Mouse (Mus musculus) 416B (cell line): Measurements from ENCODE around the gene Fndc8.

Experiments used
- DNase-seq: peaks from one replicate; pipeline ENCODE4 v3.0.0; 2011; ENCODE audit warnings: low read depth

Gene Fndc8

GRCm38 (mm10) chr11:82869506-82870172 is 22.3 kb upstream of the Fndc8 start:
- DNase-seq, result no peak

- DNase-seq, result peak; percentile 96
Measured at GRCm38 (mm10) chr11:82870173-82871030, 21.5 kb upstream of the Fndc8 start.

- peak; percentile 92 for DNase-seq
Measured at GRCm38 (mm10) chr11:82871031-82871446, 20.9 kb upstream of the Fndc8 start, which contains the start of gene Rffl. TSS of gene Rffl (minus strand) at chr11:82871210.

- no peak for DNase-seq
Measured at GRCm38 (mm10) chr11:82874924-82875323, 17.0 kb upstream of the Fndc8 start.

GRCm38 (mm10) chr11:82875631-82876030 is 16.3 kb upstream of the Fndc8 start:
- DNase-seq, result no peak

GRCm38 (mm10) chr11:82877726-82878344 is 14.1 kb upstream of the Fndc8 start:
- DNase-seq, result no peak

- DNase-seq, result no peak
Measured at GRCm38 (mm10) chr11:82883180-82883579, 8.7 kb upstream of the Fndc8 start.

- peak; percentile 55 for DNase-seq
Measured at GRCm38 (mm10) chr11:82886559-82886958, 5.4 kb upstream of the Fndc8 start.

GRCm38 (mm10) chr11:82888491-82888946 is 3.4 kb upstream of the Fndc8 start:
- DNase-seq, result no peak

DNA sequence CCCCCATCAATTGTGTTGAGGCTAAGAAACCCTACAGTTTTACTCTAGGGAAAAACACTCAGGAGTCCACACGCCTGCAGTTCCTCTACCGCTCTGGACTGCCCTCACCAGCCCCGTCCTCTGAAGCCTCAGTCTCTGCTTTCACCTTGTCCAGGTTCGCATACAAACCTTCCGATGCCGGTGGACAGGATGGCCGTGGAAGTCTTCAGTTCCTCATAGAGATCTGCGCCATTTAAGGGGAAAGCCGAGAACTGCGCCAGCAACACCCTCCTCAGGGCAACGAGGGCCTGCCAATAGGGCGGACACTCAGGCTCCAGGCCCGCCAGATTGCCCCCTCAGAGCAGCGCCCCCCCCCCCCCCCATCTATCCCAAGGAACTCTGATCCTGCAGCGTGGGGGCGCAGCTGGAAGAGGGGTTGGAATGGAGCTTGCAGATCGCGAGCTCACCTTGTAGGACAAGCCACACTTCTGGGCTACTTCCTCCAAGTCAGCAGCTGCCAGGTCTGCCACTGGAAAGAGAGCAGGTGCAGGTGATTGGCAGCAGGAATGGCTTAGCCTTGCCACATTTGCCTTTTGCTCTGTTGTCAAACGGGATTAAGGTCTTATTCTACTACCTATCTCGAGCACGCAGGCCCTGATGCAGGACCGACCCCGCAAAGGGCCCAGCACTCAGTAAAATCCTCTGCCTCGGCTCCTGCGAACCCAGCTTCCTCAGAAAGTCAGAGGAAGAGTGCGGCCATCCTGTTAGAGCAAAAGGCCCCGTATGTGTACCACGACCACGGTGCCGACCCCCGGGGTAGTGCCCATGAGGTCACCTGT is 2.2 kb upstream of the Fndc8 start:
- peak; percentile 54 for DNase-seq

DNA sequence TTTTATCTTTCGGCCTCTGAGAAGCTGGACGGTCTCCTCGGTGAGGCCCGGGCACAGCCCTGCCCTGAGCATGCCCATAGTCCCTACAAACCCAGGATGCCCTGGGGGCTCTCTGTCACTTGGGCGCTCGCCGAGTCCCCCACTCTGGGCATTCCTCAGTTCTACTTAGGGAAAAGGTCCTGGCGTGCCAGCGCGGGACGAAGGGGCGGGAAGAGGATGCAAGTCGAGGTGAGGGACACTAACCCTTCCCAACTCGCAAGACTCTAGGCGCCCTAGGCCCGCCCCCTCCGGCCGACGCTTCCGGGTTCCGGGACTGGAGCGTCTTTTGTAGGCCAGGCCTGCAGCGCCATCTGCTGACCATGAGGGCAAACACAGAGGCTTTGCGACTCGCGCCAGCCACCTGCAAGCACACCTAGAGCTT is 1.6 kb upstream of the Fndc8 start, which contains the start of gene Rad51d:
TSS of gene Rad51d (minus strand) at position 273 of the 421 bp plus-strand sequence.
- peak; percentile 95 for DNase-seq

DNA sequence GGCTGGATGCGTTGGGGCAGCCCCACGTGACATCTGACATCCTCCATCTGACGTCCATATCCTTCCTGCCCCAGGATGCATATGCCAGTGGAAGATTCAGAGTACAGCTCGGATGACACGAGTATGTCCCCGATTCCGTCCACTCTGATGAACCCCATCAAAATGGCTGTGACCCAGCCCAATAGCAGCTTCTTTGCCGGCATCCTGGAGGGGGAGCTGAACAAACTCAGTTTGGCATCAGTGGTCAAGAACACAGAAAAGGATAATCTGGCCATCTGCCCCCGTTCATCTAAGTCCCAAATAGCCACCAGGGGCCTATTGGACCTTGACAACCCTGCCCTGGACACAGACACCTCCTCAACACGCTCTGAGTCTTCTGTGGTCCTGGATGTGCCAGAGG is 5.6 kb downstream of the Fndc8 start:
- DNase-seq, result peak; percentile 32

DNA sequence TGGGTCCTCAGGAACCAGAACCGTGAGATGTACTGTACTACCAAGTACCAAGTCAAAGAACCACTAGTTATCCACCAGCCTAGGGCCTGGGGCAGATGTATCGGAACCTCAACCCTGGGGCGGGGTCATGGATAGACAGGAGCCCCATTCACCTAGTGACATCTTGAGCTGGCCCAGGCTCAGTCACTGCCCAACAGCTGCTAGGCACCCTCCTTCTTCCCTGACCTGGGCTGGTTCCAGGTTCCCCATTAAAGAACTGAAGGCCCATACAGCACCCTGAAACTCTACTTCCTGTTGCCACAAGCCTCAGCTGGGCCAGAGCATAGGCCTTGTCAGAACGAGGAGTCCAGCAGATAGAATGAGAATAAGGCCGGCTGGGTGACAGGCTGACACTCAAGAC is 7.8 kb downstream of the Fndc8 start:
- DNase-seq, result no peak

DNA sequence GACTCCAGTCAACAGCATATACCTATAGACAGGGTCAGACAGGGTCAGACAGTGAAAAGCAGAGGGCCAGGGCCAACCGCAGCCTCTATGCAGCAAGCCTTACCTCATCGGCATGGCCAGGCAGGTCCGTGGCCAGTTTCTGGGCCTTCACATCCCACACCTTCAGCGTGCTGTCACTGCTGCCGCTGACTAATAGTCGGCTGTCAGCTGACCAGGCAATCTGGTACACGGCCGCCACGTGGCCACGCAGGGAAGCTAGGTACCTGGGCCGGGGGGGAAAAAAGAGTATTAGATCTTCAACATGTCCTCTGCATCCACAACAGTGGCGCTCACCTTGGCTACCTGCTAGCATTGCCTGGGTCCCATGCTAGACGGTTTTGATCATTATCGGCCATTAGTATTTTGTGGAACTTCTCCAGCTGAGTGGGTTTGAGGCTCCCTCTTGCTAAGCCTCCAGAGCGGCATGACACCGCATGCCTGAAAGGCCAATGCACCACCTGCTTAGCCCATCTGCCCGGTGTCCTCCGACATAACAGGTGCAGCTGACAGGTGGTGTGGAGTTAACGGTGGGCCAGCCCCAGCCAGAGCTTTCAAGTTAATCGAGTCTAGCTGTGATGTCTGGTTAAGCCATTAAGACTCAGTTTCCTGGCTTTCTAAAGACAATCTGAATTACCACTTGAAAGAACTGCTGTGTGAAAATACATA is 9.8 kb downstream of the Fndc8 start:
- no peak for DNase-seq

- DNase-seq, result no peak
Measured at GRCm38 (mm10) chr11:82904952-82905351, 13.0 kb downstream of the Fndc8 start.

DNA sequence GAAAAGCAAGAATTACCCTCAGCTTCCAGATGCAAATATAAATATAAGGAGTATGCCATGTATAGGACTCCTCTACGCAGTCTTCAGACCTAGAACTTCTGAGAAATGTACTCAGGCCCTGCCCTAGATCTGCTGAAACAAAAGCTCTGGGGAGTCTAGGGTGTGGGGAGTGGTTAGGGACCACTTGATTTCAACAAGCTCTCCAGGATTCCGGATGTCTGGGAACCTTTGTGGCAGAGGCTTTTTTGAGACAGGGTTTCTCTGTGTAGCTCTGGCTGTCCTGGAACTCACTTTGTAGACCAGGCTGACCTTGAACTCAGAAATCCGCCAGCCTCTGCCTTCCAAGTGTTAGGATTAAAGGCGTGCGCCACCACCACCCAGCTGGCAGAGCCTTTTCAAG is 13.9 kb downstream of the Fndc8 start:
- no peak for DNase-seq

GRCm38 (mm10) chr11:82907651-82908607 is 16.0 kb downstream of the Fndc8 start, which contains the start of gene Nle1:
TSS of gene Nle1 (minus strand) at chr11:82908411.
- peak; percentile 91 for DNase-seq

GRCm38 (mm10) chr11:82908608-82908989 is 16.7 kb downstream of the Fndc8 start:
- DNase-seq, result no peak

DNA sequence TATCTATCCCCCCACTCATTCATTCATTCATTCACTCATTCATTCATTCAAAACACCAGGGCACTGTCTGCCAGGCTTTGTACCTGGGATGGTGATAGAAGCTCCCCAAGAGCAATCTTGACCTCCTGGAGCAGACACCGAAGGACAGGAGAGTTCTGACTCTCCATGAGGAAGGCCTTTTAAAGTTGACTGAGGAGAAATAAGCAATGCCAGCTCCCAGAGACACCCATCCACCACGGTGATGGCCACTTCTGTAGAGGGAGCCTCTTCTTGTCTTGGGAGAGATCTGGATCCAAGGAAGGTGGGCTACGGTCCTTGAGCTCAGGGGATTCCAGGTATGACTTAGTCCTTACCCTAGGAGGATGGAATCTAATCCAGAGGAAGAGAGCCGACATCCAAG is 18.3 kb downstream of the Fndc8 start, which contains the start of gene Unc45b:
TSS of gene Unc45b (plus strand) at position 301 of the 400 bp plus-strand sequence.
- no peak for DNase-seq
